Mouse (Mus musculus): ENCODE measurements at regions not wholly inside any gene's neighbourhood (a gene's known extent, or its start where the extent isn't known, plus 50 kb on each side); places are given as distances from the start of the nearest gene placed in this dataset.
A peak's percentile ranks its signal among the peaks of the same experiment; 100 is the strongest.

DNA sequence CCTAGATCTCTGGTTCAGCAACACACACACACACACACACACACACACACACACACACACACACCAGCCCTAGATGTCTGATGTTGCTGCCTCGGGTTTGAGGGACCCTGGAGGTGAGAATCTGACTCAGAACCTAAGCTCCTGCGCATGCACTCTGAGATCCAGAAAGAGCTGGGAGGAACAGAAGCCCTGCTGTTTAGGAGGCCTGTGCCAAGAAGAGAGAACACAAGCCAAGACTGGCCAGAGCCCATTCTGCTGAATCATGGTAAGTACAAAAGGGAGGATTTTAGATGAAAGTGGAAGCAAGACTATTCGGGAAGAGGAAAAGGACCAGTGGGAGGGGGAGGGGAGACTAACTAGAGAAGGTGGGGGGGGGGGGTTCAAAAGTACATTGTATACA, 132.2 kb upstream of the Dynlrb2 start:
- H3K9ac ChIP-seq, result no peak overlapping the region
- H3K36me3 ChIP-seq (replicated peaks), result no peaks in the 10 kb centered on the region
- no peak overlapping the region for H3K27ac ChIP-seq
- no peak overlapping the region for H3K4me3 ChIP-seq
- ATAC-seq (replicated peaks), result 0 out of 2 replicates have a peak, but pooled peaks have one; percentile 42
- H3K27me3 ChIP-seq (replicated peaks), result no peaks in the 10 kb centered on the region; the same call in 1 of the 2 replicates
- H3K9me3 ChIP-seq, result no peaks in the 10 kb centered on the region
- WGBS, result 53% methylated on average over 3 of the region's 3 CpGs
- no peak overlapping the region for H3K4me2 ChIP-seq
- no peaks in the 10 kb centered on the region for H3K4me1 ChIP-seq

DNA sequence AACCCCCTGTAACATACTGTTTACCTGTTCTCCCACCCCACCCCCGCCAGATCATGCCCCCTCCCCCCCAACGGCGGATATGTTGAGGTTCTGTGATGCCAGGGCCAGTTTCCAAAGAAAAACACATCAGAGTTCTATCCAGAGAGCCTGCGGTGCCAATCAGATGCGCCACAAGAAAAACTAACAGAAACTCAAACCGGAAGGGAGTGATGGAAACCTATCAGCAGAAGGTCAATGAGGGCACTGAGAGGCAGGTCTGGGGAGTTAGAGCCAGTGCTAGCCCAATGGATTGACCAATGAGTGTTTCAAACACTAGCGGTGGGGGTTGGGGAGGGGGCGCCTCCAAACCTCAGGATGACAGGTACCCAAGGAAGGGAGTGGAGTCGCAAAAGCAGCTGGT, 132.7 kb upstream of the Dynlrb2 start:
- H3K9ac ChIP-seq, result no peak overlapping the region
- no peak overlapping the region for H3K4me3 ChIP-seq
- no peaks in the 10 kb centered on the region for H3K9me3 ChIP-seq
- 88% methylated on average over 9 of the region's 9 CpGs for WGBS
- no peak overlapping the region for H3K27ac ChIP-seq
- no peaks in the 10 kb centered on the region; the same call in 1 of the 2 replicates for H3K27me3 ChIP-seq (replicated peaks)
- H3K4me1 ChIP-seq, result no peaks in the 10 kb centered on the region
- H3K36me3 ChIP-seq (replicated peaks), result no peaks in the 10 kb centered on the region
- no peak for ATAC-seq (replicated peaks)
- H3K4me2 ChIP-seq, result no peak overlapping the region

DNA sequence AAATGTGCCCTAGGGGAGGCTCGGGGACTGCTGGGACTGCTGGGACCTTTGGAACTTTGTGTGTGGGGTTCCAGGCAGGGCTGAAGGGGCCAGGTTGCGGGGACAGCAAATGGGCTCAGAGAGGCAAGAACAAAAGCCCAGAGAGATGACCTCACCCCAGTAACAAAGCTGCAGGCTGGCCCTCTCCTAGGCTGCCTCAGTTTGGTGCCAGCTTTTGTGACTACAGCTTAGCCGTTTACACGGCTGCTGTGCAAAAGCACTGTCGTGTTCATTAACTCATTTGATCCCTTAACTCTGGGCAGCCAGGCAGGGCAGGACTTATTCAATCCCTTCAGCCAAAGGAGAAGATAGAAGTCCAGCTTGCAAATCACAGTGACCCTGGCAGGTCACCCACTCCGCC, 137.3 kb upstream of the Dynlrb2 start:
- Histone ChIP-seq H3K36me3 (replicated peaks) (no peaks in the 10 kb centered on the region), H3K9ac (no peak overlapping the region), H3K27ac (no peak overlapping the region), H3K4me3 (no peak overlapping the region), H3K4me2 (no peak overlapping the region), H3K27me3 (replicated peaks) (0 out of 2 replicates have a peak, but pooled peaks cover 3% of the 10 kb centered on the region), H3K9me3 (no peaks in the 10 kb centered on the region), H3K4me1 (no peaks in the 10 kb centered on the region)
- WGBS, result 17% methylated on average over 6 of the region's 6 CpGs
- ATAC-seq (replicated peaks), result no peak

DNA sequence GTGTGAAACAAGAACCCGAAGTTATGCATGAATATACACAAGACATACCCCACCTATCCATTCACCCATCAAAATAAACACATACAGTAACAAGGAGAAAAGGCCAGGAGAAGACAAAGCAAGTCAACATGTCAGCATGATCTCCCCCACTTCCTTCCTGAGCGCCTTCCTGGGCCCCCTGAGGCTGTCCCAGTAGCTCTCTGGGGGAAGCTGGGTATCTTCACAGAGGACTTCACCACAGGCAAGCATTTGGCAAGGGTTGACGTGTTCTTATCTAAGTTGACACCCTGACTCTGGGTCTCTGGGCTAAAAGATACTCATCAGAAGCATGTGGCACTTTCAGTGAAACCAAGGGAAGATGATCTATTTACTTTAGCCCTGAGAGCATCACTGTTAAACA, 138.1 kb upstream of the Dynlrb2 start:
- H3K4me2 ChIP-seq, result no peak overlapping the region
- no peaks in the 10 kb centered on the region for H3K36me3 ChIP-seq (replicated peaks)
- H3K4me1 ChIP-seq, result no peaks in the 10 kb centered on the region
- H3K27me3 ChIP-seq (replicated peaks), result 0 out of 2 replicates have a peak, but pooled peaks cover 3% of the 10 kb centered on the region
- H3K9ac ChIP-seq, result no peak overlapping the region
- 78% methylated on average over 3 of the region's 3 CpGs for WGBS
- no peak overlapping the region for H3K27ac ChIP-seq
- H3K4me3 ChIP-seq, result no peak overlapping the region
- ATAC-seq (replicated peaks), result no peak
- H3K9me3 ChIP-seq, result no peaks in the 10 kb centered on the region

DNA sequence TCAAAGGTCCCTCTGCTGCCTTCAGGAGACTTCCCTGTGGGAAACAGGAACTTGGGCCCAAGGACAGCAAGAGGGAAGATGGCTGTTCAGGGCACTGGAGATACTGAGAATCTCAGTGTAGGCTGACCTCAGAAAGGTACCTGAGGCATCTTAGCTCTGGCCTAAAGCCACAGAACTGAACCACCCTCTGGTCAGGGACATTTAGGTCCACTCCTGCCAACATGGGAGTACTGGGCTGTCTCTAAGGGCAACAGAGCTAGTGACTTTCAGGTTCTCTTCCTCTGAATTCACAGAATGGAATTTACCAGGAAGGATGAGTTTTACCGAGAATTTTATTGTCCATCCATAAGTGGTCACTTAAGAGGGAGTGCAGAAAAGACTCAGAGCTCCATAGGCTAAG, 140.0 kb upstream of the Dynlrb2 start:
- ATAC-seq (replicated peaks), result no peak
- Histone ChIP-seq H3K27me3 (replicated peaks) (0 out of 2 replicates have a peak, but pooled peaks cover 3% of the 10 kb centered on the region), H3K4me2 (no peak overlapping the region), H3K9me3 (no peaks in the 10 kb centered on the region), H3K4me3 (no peak overlapping the region), H3K36me3 (replicated peaks) (no peaks in the 10 kb centered on the region), H3K4me1 (no peaks in the 10 kb centered on the region), H3K9ac (no peak overlapping the region), H3K27ac (no peak overlapping the region)
- 81% methylated on average over 1 of the region's 1 CpGs for WGBS

DNA sequence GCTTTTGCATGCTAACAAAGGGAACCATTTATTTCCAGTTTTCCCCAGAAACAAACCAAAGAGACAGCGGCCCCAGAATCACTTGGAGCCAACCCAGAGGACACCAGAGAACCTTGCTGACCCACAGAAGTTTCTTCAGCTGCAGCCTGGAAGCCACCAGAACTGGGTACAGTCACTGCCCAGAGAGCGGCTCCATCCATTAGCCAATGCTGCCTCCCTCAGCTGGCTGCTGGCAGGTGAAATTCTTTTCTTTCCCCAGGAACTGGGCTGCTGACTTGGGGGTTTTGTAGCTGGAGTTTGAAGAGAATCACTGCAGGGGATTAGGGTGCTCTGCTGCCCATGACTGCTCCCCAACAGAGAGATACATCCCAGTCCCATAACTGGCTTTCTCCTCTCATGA, 140.6 kb upstream of the Dynlrb2 start:
- H3K4me1 ChIP-seq, result no peaks in the 10 kb centered on the region
- no peaks in the 10 kb centered on the region for H3K36me3 ChIP-seq (replicated peaks)
- H3K4me2 ChIP-seq, result no peak overlapping the region
- no peak overlapping the region for H3K9ac ChIP-seq
- no peak overlapping the region for H3K4me3 ChIP-seq
- H3K9me3 ChIP-seq, result no peaks in the 10 kb centered on the region
- 78% methylated on average over 2 of the region's 2 CpGs for WGBS
- 0 out of 2 replicates have a peak, but pooled peaks cover 3% of the 10 kb centered on the region for H3K27me3 ChIP-seq (replicated peaks)
- no peak for ATAC-seq (replicated peaks)
- H3K27ac ChIP-seq, result no peak overlapping the region

DNA sequence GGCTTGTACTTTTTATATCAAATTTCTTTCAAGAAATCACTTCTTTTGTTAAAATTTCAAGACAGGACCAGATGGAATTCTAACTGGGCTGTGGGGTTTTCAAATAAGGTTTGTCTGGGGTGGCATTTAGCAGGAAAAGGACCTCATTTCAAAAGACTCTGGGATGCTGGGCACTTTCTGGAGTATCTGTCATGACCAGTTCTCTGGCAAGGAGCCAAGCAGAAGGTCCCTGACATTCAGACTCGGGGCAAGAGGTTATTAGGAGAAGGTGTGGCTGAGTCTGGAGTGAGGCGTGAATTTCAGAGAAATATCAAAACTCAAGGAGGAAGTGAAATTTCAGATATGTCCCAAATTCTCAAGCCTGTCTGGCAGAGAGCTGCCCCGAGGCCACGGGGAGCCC, 142.4 kb upstream of the Dynlrb2 start:
- no peak overlapping the region for H3K9ac ChIP-seq
- H3K27ac ChIP-seq, result no peak overlapping the region
- no peak overlapping the region for H3K4me2 ChIP-seq
- H3K9me3 ChIP-seq, result no peaks in the 10 kb centered on the region
- 74% methylated on average over 4 of the region's 4 CpGs for WGBS
- H3K4me1 ChIP-seq, result no peaks in the 10 kb centered on the region
- no peak for ATAC-seq (replicated peaks)
- H3K27me3 ChIP-seq (replicated peaks), result 0 out of 2 replicates have a peak, but pooled peaks cover 3% of the 10 kb centered on the region
- H3K36me3 ChIP-seq (replicated peaks), result no peaks in the 10 kb centered on the region
- no peak overlapping the region for H3K4me3 ChIP-seq

DNA sequence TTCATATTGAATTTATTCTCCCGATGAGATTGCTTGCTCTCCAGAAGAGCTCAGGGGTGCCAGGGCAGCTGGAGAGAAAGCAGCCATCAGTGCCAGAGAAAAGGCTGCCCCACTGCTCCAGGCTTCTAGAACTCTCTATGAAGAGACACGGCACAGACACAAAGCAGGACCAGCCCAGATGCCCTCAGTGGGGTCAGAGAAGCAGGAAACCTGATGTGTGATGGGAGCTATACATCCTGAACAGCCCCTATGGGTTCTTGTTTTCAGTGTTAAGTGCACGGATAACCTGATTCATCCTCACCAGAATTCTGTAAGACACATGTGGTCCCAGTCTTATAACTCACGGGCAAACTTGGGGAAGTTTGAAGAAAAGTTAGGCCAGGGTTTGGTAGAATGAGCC, 145.0 kb upstream of the Dynlrb2 start:
- no peaks in the 10 kb centered on the region for H3K4me1 ChIP-seq
- no peaks in the 10 kb centered on the region for H3K9me3 ChIP-seq
- H3K27me3 ChIP-seq (replicated peaks), result 0 out of 2 replicates have a peak, but pooled peaks cover 3% of the 10 kb centered on the region
- no peak overlapping the region for H3K9ac ChIP-seq
- H3K36me3 ChIP-seq (replicated peaks), result no peaks in the 10 kb centered on the region
- ATAC-seq (replicated peaks), result no peak
- WGBS, result 85% methylated on average over 4 of the region's 4 CpGs
- no peak overlapping the region for H3K27ac ChIP-seq
- no peak overlapping the region for H3K4me3 ChIP-seq
- H3K4me2 ChIP-seq, result no peak overlapping the region

DNA sequence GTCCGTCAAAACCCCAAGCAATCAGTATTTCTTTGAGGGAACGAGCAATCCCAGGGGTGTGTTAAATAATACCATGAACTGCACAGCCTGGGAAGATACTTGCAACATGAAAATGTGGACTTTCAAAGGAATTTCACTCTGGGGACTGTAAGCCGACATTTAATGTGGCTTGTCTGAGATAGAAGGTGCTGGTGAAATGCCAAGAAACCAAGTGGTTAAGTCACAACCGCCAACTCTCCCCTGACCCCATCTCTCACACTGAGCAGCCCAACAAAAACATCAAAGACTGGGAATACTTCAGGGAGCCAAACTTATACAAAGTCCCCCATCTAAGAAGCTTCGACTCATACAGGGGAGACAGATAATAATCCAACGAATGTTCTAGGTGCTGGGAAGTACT, 150.0 kb upstream of the Dynlrb2 start:
- Histone ChIP-seq H3K4me2 (no peak overlapping the region), H3K4me3 (no peak overlapping the region), H3K27me3 (replicated peaks) (no peaks in the 10 kb centered on the region), H3K4me1 (no peaks in the 10 kb centered on the region), H3K9ac (no peak overlapping the region), H3K9me3 (no peaks in the 10 kb centered on the region), H3K36me3 (replicated peaks) (no peaks in the 10 kb centered on the region), H3K27ac (no peak overlapping the region)
- no peak for ATAC-seq (replicated peaks)
- 76% methylated on average over 6 of the region's 6 CpGs for WGBS

DNA sequence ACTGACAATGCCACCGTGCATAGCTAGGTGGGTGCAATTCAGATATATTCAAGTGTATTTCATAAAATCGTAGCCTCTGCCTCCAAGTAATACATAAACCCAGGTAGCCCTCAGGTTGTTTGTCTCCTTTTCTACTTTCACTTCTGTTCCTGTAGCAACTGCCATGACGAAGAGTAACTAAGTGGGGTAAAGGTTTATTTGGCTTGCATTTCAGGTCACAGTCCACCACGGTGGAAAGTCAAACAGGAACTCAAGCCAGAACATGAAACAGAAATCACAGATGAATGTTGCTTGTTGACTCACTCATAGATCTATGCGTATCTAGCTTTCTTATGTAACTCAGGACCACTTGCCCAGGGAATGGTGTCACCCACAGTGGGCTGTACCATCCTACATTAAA, 150.9 kb upstream of the Dynlrb2 start:
- H3K27ac ChIP-seq, result no peak overlapping the region

DNA sequence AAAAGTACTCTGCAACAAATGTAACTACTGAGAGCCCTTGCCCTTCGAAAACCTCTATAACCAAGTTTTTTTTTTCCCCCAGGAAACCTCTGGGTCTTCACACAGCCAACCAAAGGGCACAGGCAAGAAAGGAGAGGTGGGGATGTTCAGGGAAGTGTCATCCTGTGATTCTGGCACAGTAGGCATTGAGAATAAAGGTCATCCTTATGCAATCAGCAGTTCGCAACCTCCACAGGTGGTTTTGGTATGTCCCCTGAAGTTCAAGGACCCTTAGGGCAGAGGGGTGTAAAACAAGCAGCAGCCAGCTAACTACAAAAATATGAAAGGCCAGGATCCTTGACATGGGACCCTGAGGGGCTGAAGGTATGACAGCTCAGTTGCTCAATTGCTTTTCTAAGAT, 152.1 kb upstream of the Dynlrb2 start:
- no peaks in the 10 kb centered on the region for H3K4me1 ChIP-seq
- no peaks in the 10 kb centered on the region for H3K9me3 ChIP-seq
- H3K27me3 ChIP-seq (replicated peaks), result no peaks in the 10 kb centered on the region
- ATAC-seq (replicated peaks), result no peak
- no peak overlapping the region for H3K4me3 ChIP-seq
- H3K4me2 ChIP-seq, result no peak overlapping the region
- 89% methylated on average over 2 of the region's 2 CpGs for WGBS
- H3K9ac ChIP-seq, result no peak overlapping the region
- H3K36me3 ChIP-seq (replicated peaks), result no peaks in the 10 kb centered on the region
- no peak overlapping the region for H3K27ac ChIP-seq

More for the DNA sequence above, 150.9 kb upstream of the Dynlrb2 start:
- no peak for ATAC-seq (replicated peaks)
- Histone ChIP-seq H3K4me3 (no peak overlapping the region), H3K4me2 (no peak overlapping the region), H3K4me1 (no peaks in the 10 kb centered on the region), H3K9me3 (no peaks in the 10 kb centered on the region), H3K9ac (no peak overlapping the region), H3K36me3 (replicated peaks) (no peaks in the 10 kb centered on the region), H3K27me3 (replicated peaks) (no peaks in the 10 kb centered on the region)
- 97% methylated on average over 5 of the region's 5 CpGs for WGBS

DNA sequence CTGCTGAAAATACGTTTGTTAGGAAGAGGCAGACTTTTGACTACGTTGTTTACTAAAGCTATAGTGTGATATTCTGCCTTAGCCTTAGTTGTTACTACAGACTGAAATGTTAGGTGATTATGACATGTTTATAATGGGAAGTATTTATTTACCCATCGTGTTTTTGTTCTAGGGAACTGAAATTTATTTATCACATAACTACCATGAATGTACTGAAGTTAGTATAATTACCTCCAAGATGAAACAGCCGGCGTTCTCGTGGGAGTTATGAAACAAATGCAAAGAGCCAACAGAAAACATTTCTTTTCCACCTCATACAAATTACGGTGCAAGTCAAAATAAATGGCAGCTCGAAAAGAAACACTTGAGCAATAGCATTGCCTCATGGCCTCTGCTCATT, 155.8 kb upstream of the Dynlrb2 start:
- Histone ChIP-seq H3K27me3 (replicated peaks) (no peaks in the 10 kb centered on the region), H3K4me3 (no peak overlapping the region), H3K4me2 (no peak overlapping the region), H3K9ac (no peak overlapping the region), H3K36me3 (replicated peaks) (no peaks in the 10 kb centered on the region), H3K4me1 (no peaks in the 10 kb centered on the region), H3K27ac (no peak overlapping the region), H3K9me3 (no peaks in the 10 kb centered on the region)
- 85% methylated on average over 8 of the region's 8 CpGs for WGBS
- no peak for ATAC-seq (replicated peaks)

DNA sequence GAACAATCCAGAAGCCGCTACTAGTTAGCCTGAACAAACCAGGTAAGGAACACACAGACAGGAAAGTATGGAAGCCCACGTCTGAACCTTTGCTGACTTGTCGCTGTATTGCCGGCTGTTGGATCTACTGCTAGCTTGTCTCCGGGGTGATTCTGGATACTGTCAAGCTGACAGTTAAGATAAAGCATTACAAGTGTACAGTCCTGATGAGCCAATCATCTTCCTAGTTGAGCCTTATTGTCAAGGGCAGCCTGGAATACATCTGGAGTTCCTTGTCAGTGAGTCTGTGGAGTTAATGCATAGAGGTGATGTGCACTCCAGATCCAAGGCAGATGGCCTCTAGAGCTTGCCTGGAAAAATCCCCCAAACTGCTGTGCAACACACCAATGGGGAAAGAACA, 157.8 kb upstream of the Dynlrb2 start:
- Histone ChIP-seq H3K36me3 (replicated peaks) (no peaks in the 10 kb centered on the region), H3K27me3 (replicated peaks) (no peaks in the 10 kb centered on the region), H3K4me1 (no peaks in the 10 kb centered on the region), H3K9ac (no peak overlapping the region), H3K27ac (no peak overlapping the region), H3K4me2 (no peak overlapping the region), H3K4me3 (no peak overlapping the region), H3K9me3 (no peaks in the 10 kb centered on the region)
- ATAC-seq (replicated peaks), result no peak
- WGBS, result 94% methylated on average over 5 of the region's 5 CpGs
